ENCODE assay signal across 9 mouse cellular contexts in the genomic region with DNA sequence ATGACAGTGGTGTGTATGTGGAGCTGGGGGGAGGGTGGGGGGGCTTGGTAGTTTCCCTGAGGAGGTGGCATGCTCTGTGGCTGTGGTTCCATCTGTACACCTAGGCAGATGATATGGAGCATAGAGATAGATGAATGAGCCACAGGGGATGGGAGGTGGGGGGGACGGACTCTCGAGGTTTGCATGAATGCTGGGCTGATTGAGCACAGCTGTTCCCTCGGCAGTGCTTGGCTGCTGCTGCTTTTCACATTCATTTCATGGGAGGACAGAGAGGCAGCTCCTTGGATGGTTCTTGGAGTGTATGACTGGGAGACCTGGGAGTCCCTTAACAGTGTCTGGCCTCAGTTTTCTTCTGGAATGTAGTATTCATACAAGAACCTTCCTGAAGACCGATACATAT.
DNase-seq lines count a peak whose midpoint lies in the region; ATAC-seq and TF ChIP-seq lines count a peak whose summit lies in the region.
"Had no signal": no experiment of that assay in that cellular context is flagged by ENCODE, and none has a peak within 500 bp of the region (broad histone marks: within the 10 kb centered on the region; RNA-seq: fewer than 3 reads in every experiment).

No protein-coding gene starts in this region.

- no peak for TF ChIP-seq CTCF in stomach, postnatal 0 days (IDR thresholded peaks at IDR 0.05; ENCODE audit: low read depth)

- no peak for DNase-seq in frontal cortex, postnatal 25 days (ENCODE audit: low spot score in 2 of 2)
- DNase-seq in urinary bladder, postnatal 14 days (ENCODE audit: low spot score) = peak; percentile 56
- no peak for DNase-seq in urinary bladder, postnatal 4 days (ENCODE audit: low spot score in 2 of 2)
- DNase-seq in kidney, postnatal 10 days = peak; percentile 77
- DNase-seq in stomach, postnatal 0 days (ENCODE audit: low spot score) = peak; percentile 38
- no peak for DNase-seq in thymus, postnatal 36 days
- no peak for DNase-seq in thymus, postnatal 14 days

- TF ChIP-seq EP300 in stomach, postnatal 0 days (optimal IDR thresholded peaks at IDR 0.05) = no peak

- H3K4me3 ChIP-seq in stomach, postnatal 0 days (ENCODE audit: low read depth, low read length) = no peak overlapping the region
- H3K4me3 ChIP-seq: left cerebral cortex, adult 2 months had no signal

- no peak overlapping the region for H3K4me2 ChIP-seq in stomach, postnatal 0 days (replicated peaks; ENCODE audit: low read depth)

- H3K36me3 ChIP-seq in stomach, postnatal 0 days (ENCODE audit: control insufficient read depth, insufficient read depth, low read length) = no peaks in the 10 kb centered on the region

- H3K4me1 ChIP-seq in stomach, postnatal 0 days (replicated peaks; ENCODE audit: control insufficient read depth, insufficient read depth) = peaks cover 22% of the 10 kb centered on the region

- no peak overlapping the region for H3K9ac ChIP-seq in stomach, postnatal 0 days (ENCODE audit: low read length)

- ATAC-seq in frontal cortex, adult (ENCODE audit: low TSS enrichment) = peak; percentile 50; the same call in 1 of the 2 replicates
- ATAC-seq in stomach, postnatal 0 days (ENCODE audit: low FRiP score, low TSS enrichment) = peak; percentile 28; the same call in 1 of the 2 replicates

- peak overlapping the region; percentile 90 for H3K27ac ChIP-seq in stomach, postnatal 0 days (replicated peaks)

- H3K27me3 ChIP-seq in stomach, postnatal 0 days (ENCODE audit: control insufficient read depth, insufficient read depth, low read length) = no peaks in the 10 kb centered on the region

- WGBS in stomach, postnatal 0 days = 38% methylated on average over 4 of the region's 4 CpGs

- no peaks in the 10 kb centered on the region for H3K9me3 ChIP-seq in stomach, postnatal 0 days (ENCODE audit: control insufficient read depth, low read length)

Comparison
In these comparisons a context has a peak if more than half of its experiments do, and no peak if none do; other contexts are left out.
1. DNase-seq: peak in urinary bladder, postnatal 14 days (single experiment), kidney, postnatal 10 days (single experiment) and stomach, postnatal 0 days (single experiment); none in frontal cortex, postnatal 25 days (0 of 2), urinary bladder, postnatal 4 days (0 of 2), thymus, postnatal 36 days (0 of 2) and thymus, postnatal 14 days (single experiment).